Mouse (Mus musculus) heart, adult 2 months (tissue): ENCODE measurements around the gene Camsap2.

Experiments
- CTCF ChIP-seq: fragments of 200-600 bp; IDR thresholded peaks from 2 replicates; pipeline ENCODE4 v1.8.1; 2022; ENCODE audit warnings: antibody characterized with exemption, mild to moderate bottlenecking, moderate library complexity
- EP300 ChIP-seq: fragments of 200-500 bp; IDR thresholded peaks from 2 replicates; pipeline ENCODE4 v1.6.1; 2011; ENCODE audit warnings: low read depth, low read length, control low read depth; ENCODE audit not compliant: insufficient read depth
- POLR2A ChIP-seq: fragments of 200-500 bp; IDR thresholded peaks from 2 replicates; pipeline ENCODE4 v1.6.1; 2011; ENCODE audit warnings: mild to moderate bottlenecking, low read depth, low read length, control low read depth; ENCODE audit not compliant: insufficient read depth

- TF ChIP-seq POLR2A (no peak), EP300 (no peak), CTCF (no peak)
Observed at GRCm38 (mm10) chr1:136355651-136356050, 9.7 kb upstream of the Camsap2 start.
